Mouse (Mus musculus) spleen, adult 2 months (tissue): Measurements from ENCODE around the gene Iqschfp.

Experiments
- CTCF ChIP-seq: fragments of 200-500 bp; IDR thresholded peaks from 2 replicates; pipeline ENCODE4 v1.5.1; 2011; ENCODE audit warnings: mild to moderate bottlenecking, inconsistent platforms; ENCODE audit not compliant: insufficient read depth, insufficient read length, insufficient replicate concordance; ENCODE audit errors: extremely low read depth
- POLR2A ChIP-seq: fragments of 200-500 bp; IDR thresholded peaks from 2 replicates; pipeline ENCODE4 v1.6.1; 2011; ENCODE audit warnings: low read depth, low read length, inconsistent platforms

- TF ChIP-seq POLR2A = no peak
- no peak for TF ChIP-seq CTCF
These were observed 506.7 kb downstream of the Iqschfp start for GRCm38 (mm10) chr3:68398691-68399090.
